9 mouse cellular contexts compared by ENCODE assay signal in genomic region chr1:153730671-153731070, GRCm38 (mm10). TPM values are rescaled to one million over a fixed set of nuclear protein-coding genes. Genes with fewer than 3 reads are reported as not detected.
DNase-seq lines count a peak whose midpoint lies in the region; ATAC-seq and TF ChIP-seq lines count a peak whose summit lies in the region.
"Had no signal": no experiment of that assay in that cellular context is flagged by ENCODE, and none has a peak within 500 bp of the region (broad histone marks: within the 10 kb centered on the region; RNA-seq: fewer than 3 reads in every experiment).

No protein-coding gene starts in this region.

- H3K4me1 ChIP-seq in heart, embryonic 10.5 days, result peaks cover 29% of the 10 kb centered on the region
- peaks cover 6% of the 10 kb centered on the region for H3K4me1 ChIP-seq in kidney, embryonic 15.5 days
- H3K4me1 ChIP-seq in midbrain, embryonic 13.5 days (replicated peaks), result peaks cover 28% of the 10 kb centered on the region

- 0 out of 2 replicates have a peak overlapping the region, but pooled peaks have one; percentile 8 for H3K27ac ChIP-seq in left cerebral cortex, adult 2 months
- H3K27ac ChIP-seq in heart, embryonic 10.5 days, result peak overlapping the region; percentile 75; the same call in 1 of the 2 replicates
- 0 out of 2 replicates have a peak overlapping the region, but pooled peaks have one; percentile 11 for H3K27ac ChIP-seq in kidney, embryonic 15.5 days
- H3K27ac ChIP-seq in midbrain, embryonic 13.5 days, result no peak overlapping the region
- H3K27ac ChIP-seq: macrophage had no signal

- H3K4me3 ChIP-seq in left cerebral cortex, adult 2 months, result no peak overlapping the region
- H3K4me3 ChIP-seq in heart, embryonic 10.5 days, result no peak overlapping the region
- H3K4me3 ChIP-seq in kidney, embryonic 15.5 days (replicated peaks), result no peak overlapping the region
- H3K4me3 ChIP-seq in midbrain, embryonic 13.5 days (replicated peaks), result no peak overlapping the region

- no peaks in the 10 kb centered on the region for H3K36me3 ChIP-seq in heart, embryonic 10.5 days
- H3K36me3 ChIP-seq in kidney, embryonic 15.5 days, result no peaks in the 10 kb centered on the region
- no peaks in the 10 kb centered on the region for H3K36me3 ChIP-seq in midbrain, embryonic 13.5 days

- intact Hi-C loops in left cerebral cortex, adult 2 months (cut with DNase I), result no loop called here

- H3K4me2 ChIP-seq in kidney, embryonic 15.5 days, result no peak overlapping the region
- no peak overlapping the region for H3K4me2 ChIP-seq in midbrain, embryonic 13.5 days (replicated peaks)

- H3K27me3 ChIP-seq in heart, embryonic 10.5 days (ENCODE audit: insufficient read depth, poor library complexity, severe bottlenecking), result peaks cover 24% of the 10 kb centered on the region
- peaks cover 4% of the 10 kb centered on the region; the same call in 1 of the 2 replicates for H3K27me3 ChIP-seq in kidney, embryonic 15.5 days
- H3K27me3 ChIP-seq in midbrain, embryonic 13.5 days, result peaks cover 12% of the 10 kb centered on the region

- no peak overlapping the region for H3K9ac ChIP-seq in kidney, embryonic 15.5 days
- no peak overlapping the region for H3K9ac ChIP-seq in midbrain, embryonic 13.5 days (replicated peaks)

- no peak for DNase-seq in left cerebral cortex, adult 2 months (ENCODE audit: extremely low spot score in 1 of 2, low spot score in 2 of 2)
- no peak for DNase-seq in left cerebral cortex, adult 11 months (ENCODE audit: low spot score)
- peak; percentile 34 for DNase-seq in fat pad, adult 2 months (ENCODE audit: extremely low read depth, low read depth, low spot score)
- no peak for DNase-seq in heart, embryonic 10.5 days (ENCODE audit: low spot score)
- no peak for DNase-seq in urinary bladder, postnatal 25 days (ENCODE audit: low spot score)
- no peak for DNase-seq in ovary, postnatal 36 days (ENCODE audit: low spot score)

- no peaks in the 10 kb centered on the region for H3K9me3 ChIP-seq in heart, embryonic 10.5 days
- no peaks in the 10 kb centered on the region for H3K9me3 ChIP-seq in kidney, embryonic 15.5 days (replicated peaks)
- H3K9me3 ChIP-seq in midbrain, embryonic 13.5 days, result no peaks in the 10 kb centered on the region

- 29% methylated on average over 3 of the region's 3 CpGs for WGBS in heart, embryonic 10.5 days
- WGBS in kidney, embryonic 15.5 days, result 56% methylated on average over 3 of the region's 3 CpGs
- WGBS in midbrain, embryonic 13.5 days, result 73% methylated on average over 3 of the region's 3 CpGs

- ATAC-seq in kidney, embryonic 15.5 days (replicated peaks; ENCODE audit: low FRiP score), result 0 out of 2 replicates have a peak, but pooled peaks have one; percentile 29
- ATAC-seq in midbrain, embryonic 13.5 days, result no peak

- TF ChIP-seq CTCF in left cerebral cortex, adult 2 months (IDR thresholded peaks at IDR 0.05), result no peak

RNA-seq across cellular contexts. Expression of gene Rgs16, which starts 9.5 kb away (rescaled TPM):
- 10 to 100 TPM in 1 of 2 experiments, 1 to 10 TPM in 1; 8.9 to 11.0 TPM for total RNA-seq in left cerebral cortex, adult 2 months (2021)
- 2.6 and 2.9 TPM in 2 replicates for polyA plus RNA-seq in heart, embryonic 10.5 days (2016; fragmentation: Nextera tagmentation; extraction: Ambion mirVana)
- polyA plus RNA-seq in kidney, embryonic 15.5 days (2015; fragmentation: Nextera tagmentation; extraction: Ambion mirVana), result 4.7 and 4.9 TPM in 2 replicates
- 34.5 and 34.6 TPM in 2 replicates for polyA plus RNA-seq in midbrain, embryonic 13.5 days (2015; fragmentation: Nextera tagmentation; extraction: Ambion mirVana)

RNA-seq across cellular contexts. Expression of gene Rnasel, which starts 18.6 kb away (rescaled TPM):
- 10 to 100 TPM; 10.9 to 12.5 TPM for total RNA-seq in left cerebral cortex, adult 2 months (2021)
- 4.4 and 6.8 TPM in 2 replicates for polyA plus RNA-seq in heart, embryonic 10.5 days (2016; fragmentation: Nextera tagmentation; extraction: Ambion mirVana)
- polyA plus RNA-seq in kidney, embryonic 15.5 days (2015; fragmentation: Nextera tagmentation; extraction: Ambion mirVana), result 10.4 and 11.6 TPM in 2 replicates
- polyA plus RNA-seq in midbrain, embryonic 13.5 days (2015; fragmentation: Nextera tagmentation; extraction: Ambion mirVana), result 57.3 and 62.8 TPM in 2 replicates
